Mouse (Mus musculus): ENCODE results near the gene Babam2. TPM values are rescaled to one million over a fixed set of nuclear protein-coding genes. Genes with fewer than 3 reads are reported as not detected.

Gene Babam2
- total RNA-seq (2022) = 10 to 100 TPM; 31.2 to 35.8 (median 35.0) TPM

- peak; percentile 86 for DNase-seq (ENCODE audit: low spot score)
Observed at GRCm38 (mm10) chr5:31697644-31698296, at the start of gene Babam2. TSS of gene Babam2 (plus strand) at chr5:31697684.

GRCm38 (mm10) chr5:31650518-31651288, 46.8 kb upstream of the Babam2 start:
- DNase-seq (ENCODE audit: low spot score) = no peak

GRCm38 (mm10) chr5:31655688-31656190, 41.7 kb upstream of the Babam2 start:
- no peak for DNase-seq (ENCODE audit: low spot score)

GRCm38 (mm10) chr5:31666176-31666575, 31.3 kb upstream of the Babam2 start:
- DNase-seq (ENCODE audit: low spot score) = no peak

GRCm38 (mm10) chr5:31668325-31668968, 29.0 kb upstream of the Babam2 start:
- DNase-seq (ENCODE audit: low spot score) = no peak

GRCm38 (mm10) chr5:31669984-31670383, 27.5 kb upstream of the Babam2 start:
- no peak for DNase-seq (ENCODE audit: low spot score)

- DNase-seq (ENCODE audit: low spot score) = no peak
Observed at GRCm38 (mm10) chr5:31671137-31671536, 26.3 kb upstream of the Babam2 start.

GRCm38 (mm10) chr5:31673431-31673830, 24.1 kb upstream of the Babam2 start:
- DNase-seq (ENCODE audit: low spot score) = no peak

- no peak for DNase-seq (ENCODE audit: low spot score)
Observed at GRCm38 (mm10) chr5:31678000-31678399, 19.5 kb upstream of the Babam2 start.

- no peak for DNase-seq (ENCODE audit: low spot score)
Observed at GRCm38 (mm10) chr5:31680183-31680582, 17.3 kb upstream of the Babam2 start.

- DNase-seq (ENCODE audit: low spot score) = no peak
Observed at GRCm38 (mm10) chr5:31682305-31682704, 15.2 kb upstream of the Babam2 start.

GRCm38 (mm10) chr5:31686040-31686439, 11.4 kb upstream of the Babam2 start:
- DNase-seq (ENCODE audit: low spot score) = no peak

- DNase-seq (ENCODE audit: low spot score) = no peak
Observed at GRCm38 (mm10) chr5:31687972-31688371, 9.5 kb upstream of the Babam2 start.

- no peak for DNase-seq (ENCODE audit: low spot score)
Observed at GRCm38 (mm10) chr5:31693191-31693590, 4.3 kb upstream of the Babam2 start.

- DNase-seq (ENCODE audit: low spot score) = no peak
Observed at GRCm38 (mm10) chr5:31696971-31697643, 377 bp upstream of the Babam2 start, which contains the start of gene Rbks. TSS of gene Rbks (minus strand) at chr5:31697627.

GRCm38 (mm10) chr5:31698297-31698726, 828 bp downstream of the Babam2 start:
- DNase-seq (ENCODE audit: low spot score) = peak; percentile 92

GRCm38 (mm10) chr5:31698931-31699330, 1.4 kb downstream of the Babam2 start:
- DNase-seq (ENCODE audit: low spot score) = no peak

GRCm38 (mm10) chr5:31699397-31699796, 1.9 kb downstream of the Babam2 start:
- no peak for DNase-seq (ENCODE audit: low spot score)

- DNase-seq (ENCODE audit: low spot score) = no peak
Observed at GRCm38 (mm10) chr5:31704971-31705370, 7.5 kb downstream of the Babam2 start.

GRCm38 (mm10) chr5:31706826-31707225, 9.3 kb downstream of the Babam2 start:
- no peak for DNase-seq (ENCODE audit: low spot score)

- DNase-seq (ENCODE audit: low spot score) = no peak
Observed at GRCm38 (mm10) chr5:31709389-31709788, 11.9 kb downstream of the Babam2 start.

GRCm38 (mm10) chr5:31713280-31713711, 15.8 kb downstream of the Babam2 start:
- DNase-seq (ENCODE audit: low spot score) = no peak
